Mouse (Mus musculus): Measurements from ENCODE around the gene Gm21188. TPM values are rescaled to one million over a fixed set of nuclear protein-coding genes. Genes with fewer than 3 reads are reported as not detected.
"Not testable (repeated sequence)": the region's sequence is repeated elsewhere in the genome, so short reads cannot be mapped to it uniquely, and the experiment has no call there.

Gm21188 gene
- polyA plus RNA-seq, 1 experiment from 2014 or later = 0.12 TPM

DNA sequence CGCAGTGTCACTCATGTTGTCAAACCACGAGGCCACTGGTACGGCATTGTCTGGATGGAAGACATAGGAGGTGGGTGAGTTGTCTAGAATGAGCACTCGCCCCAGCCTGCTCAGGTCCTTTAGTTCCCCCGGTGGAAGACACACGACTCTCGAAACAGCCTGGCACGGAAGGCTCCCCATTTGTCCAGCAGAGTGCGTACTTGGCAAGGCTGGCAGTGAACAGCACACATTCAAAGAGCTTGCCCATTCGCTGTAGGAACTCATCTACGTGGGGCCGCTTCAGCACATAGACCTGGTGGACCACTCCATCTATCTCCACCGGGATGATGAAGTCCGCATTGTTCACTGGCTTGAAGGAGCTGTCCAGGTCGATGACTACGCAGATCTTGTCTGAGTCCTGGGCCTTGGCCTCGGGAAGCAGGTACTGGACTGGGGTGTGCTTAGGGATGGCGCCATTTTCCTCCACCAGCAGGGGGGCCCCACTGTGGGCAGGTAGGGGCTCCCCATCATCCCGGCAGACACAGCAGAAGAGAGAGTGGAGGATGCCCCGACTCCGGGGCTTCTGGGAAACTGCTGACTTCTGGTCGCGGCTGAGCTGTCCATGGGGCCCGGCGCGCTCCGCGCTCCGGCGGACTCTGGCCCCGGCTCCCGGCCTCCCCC, 36.5 kb downstream of the Gm21188 start:
- ATAC-seq (ENCODE audit: insufficient read depth, low FRiP score); H3K27me3 ChIP-seq (ENCODE audit: control insufficient read depth, insufficient read depth, low read length); H3K27ac ChIP-seq (ENCODE audit: low read length); H3K4me2 ChIP-seq (ENCODE audit: low read depth, low read length); H3K9me3 ChIP-seq (replicated peaks; ENCODE audit: control insufficient read depth, low read length); H3K4me3 ChIP-seq (replicated peaks; ENCODE audit: low read length); H3K4me1 ChIP-seq (ENCODE audit: control insufficient read depth, insufficient read depth, low read length); H3K9ac ChIP-seq (ENCODE audit: low read length); H3K36me3 ChIP-seq (ENCODE audit: control insufficient read depth, insufficient read depth, low read length): not testable (repeated sequence)
- WGBS = 5% methylated on average over 6 of the region's 32 CpGs

DNA sequence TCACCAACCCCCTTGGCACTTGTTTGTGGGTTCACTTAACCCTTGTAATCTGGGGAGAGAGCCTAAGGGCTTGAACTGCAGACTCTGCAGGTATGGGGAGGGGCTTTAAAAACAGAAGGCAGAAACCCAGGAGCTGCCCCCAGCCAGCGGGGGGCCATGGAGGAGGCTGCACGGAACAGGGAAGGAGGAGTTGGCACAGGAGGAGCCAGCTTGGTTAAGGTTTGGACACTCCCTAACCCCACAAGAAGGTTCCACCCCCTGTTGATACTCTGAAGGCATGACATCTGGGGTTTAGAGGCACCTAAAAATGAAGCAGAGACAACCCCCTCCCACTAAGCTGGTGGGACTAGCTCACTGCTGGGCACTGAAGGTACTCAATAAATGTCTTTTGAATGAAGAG, 38.0 kb downstream of the Gm21188 start:
- not testable (repeated sequence) for H3K9ac ChIP-seq (ENCODE audit: low read length); H3K4me2 ChIP-seq (ENCODE audit: low read depth, low read length); H3K4me3 ChIP-seq (replicated peaks; ENCODE audit: low read length); H3K4me1 ChIP-seq (ENCODE audit: control insufficient read depth, insufficient read depth, low read length); H3K9me3 ChIP-seq (replicated peaks; ENCODE audit: control insufficient read depth, low read length); H3K36me3 ChIP-seq (ENCODE audit: control insufficient read depth, insufficient read depth, low read length); H3K27ac ChIP-seq (ENCODE audit: low read length); H3K27me3 ChIP-seq (ENCODE audit: control insufficient read depth, insufficient read depth, low read length)
- peak; percentile 40; the same call in 1 of the 2 replicates for ATAC-seq (ENCODE audit: insufficient read depth, low FRiP score)
- no CpG with 5 or more reads among the region's 2 CpGs for WGBS

DNA sequence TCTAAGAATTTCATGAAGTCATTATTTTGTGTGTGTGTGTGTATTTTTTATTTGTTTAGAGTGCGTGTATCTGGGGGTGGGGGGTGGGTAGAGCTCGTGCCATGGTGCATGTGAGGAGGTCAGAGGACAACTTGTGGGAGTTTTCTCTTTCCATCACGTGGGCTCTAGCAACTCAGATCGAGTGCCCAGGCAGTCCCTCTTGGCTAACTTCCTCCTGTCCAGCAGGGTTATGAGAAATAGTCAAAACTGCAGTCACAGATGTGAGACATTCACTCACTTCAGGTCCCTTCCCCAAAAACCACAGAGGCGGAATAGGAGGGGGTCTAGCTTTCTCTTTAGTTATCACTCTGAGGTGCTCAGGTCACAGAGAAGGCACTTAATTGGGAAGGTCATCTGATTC, 38.5 kb downstream of the Gm21188 start:
- H3K9me3 ChIP-seq (replicated peaks; ENCODE audit: control insufficient read depth, low read length); H3K4me1 ChIP-seq (ENCODE audit: control insufficient read depth, insufficient read depth, low read length); H3K36me3 ChIP-seq (ENCODE audit: control insufficient read depth, insufficient read depth, low read length); ATAC-seq (ENCODE audit: insufficient read depth, low FRiP score); H3K4me2 ChIP-seq (ENCODE audit: low read depth, low read length); H3K27me3 ChIP-seq (ENCODE audit: control insufficient read depth, insufficient read depth, low read length); H3K9ac ChIP-seq (ENCODE audit: low read length); H3K27ac ChIP-seq (ENCODE audit: low read length); H3K4me3 ChIP-seq (replicated peaks; ENCODE audit: low read length): not testable (repeated sequence)
- no CpG with 5 or more reads among the region's 5 CpGs for WGBS

DNA sequence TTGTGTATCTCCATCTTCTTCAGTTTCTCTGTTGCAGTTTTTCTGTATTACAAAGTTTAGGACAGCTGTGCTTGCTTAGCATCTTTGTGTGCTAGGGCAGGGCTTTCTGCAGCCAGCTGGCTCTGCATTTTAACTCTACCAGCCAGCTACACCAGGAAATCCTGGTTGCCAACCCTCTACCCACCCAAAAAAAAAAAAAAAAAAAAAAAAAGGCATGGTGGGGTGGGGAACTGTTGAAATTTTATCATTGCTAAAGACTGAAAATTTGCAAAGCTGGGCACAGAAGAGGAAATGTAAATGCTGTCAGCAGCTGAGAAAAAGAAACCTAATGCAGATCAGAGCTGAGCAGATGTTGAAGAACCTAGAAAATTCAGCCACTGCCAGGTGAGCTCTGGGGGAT, 41.9 kb downstream of the Gm21188 start:
- H3K9me3 ChIP-seq (replicated peaks; ENCODE audit: control insufficient read depth, low read length); H3K27ac ChIP-seq (ENCODE audit: low read length); H3K4me1 ChIP-seq (ENCODE audit: control insufficient read depth, insufficient read depth, low read length); H3K36me3 ChIP-seq (ENCODE audit: control insufficient read depth, insufficient read depth, low read length); H3K9ac ChIP-seq (ENCODE audit: low read length); ATAC-seq (ENCODE audit: insufficient read depth, low FRiP score); H3K27me3 ChIP-seq (ENCODE audit: control insufficient read depth, insufficient read depth, low read length); H3K4me2 ChIP-seq (ENCODE audit: low read depth, low read length); H3K4me3 ChIP-seq (replicated peaks; ENCODE audit: low read length): not testable (repeated sequence)

DNA sequence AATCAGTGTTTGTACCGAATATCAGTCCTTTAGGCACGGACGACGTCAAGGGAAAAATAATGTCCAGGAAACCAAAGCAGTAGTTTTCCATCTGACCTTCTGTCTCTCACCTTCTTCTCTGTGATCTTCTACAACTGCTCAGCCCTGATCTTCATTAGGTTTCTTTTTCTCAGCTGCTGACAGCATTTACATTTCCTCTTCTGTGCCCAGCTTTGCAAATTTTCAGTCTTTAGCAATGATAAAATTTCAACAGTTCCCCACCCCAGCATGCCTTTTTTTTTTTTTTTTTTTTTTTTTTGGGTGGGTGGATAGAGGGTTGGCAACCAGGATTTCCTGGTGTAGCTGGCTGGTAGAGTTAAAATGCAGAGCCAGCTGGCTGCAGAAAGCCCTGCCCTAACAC, 52.8 kb downstream of the Gm21188 start:
- not testable (repeated sequence) for H3K27ac ChIP-seq (ENCODE audit: low read length); H3K36me3 ChIP-seq (ENCODE audit: control insufficient read depth, insufficient read depth, low read length); H3K9me3 ChIP-seq (replicated peaks; ENCODE audit: control insufficient read depth, low read length); H3K27me3 ChIP-seq (ENCODE audit: control insufficient read depth, insufficient read depth, low read length); H3K4me1 ChIP-seq (ENCODE audit: control insufficient read depth, insufficient read depth, low read length); ATAC-seq (ENCODE audit: insufficient read depth, low FRiP score); H3K4me2 ChIP-seq (ENCODE audit: low read depth, low read length); H3K9ac ChIP-seq (ENCODE audit: low read length); H3K4me3 ChIP-seq (replicated peaks; ENCODE audit: low read length)
- WGBS = no CpG with 5 or more reads among the region's 4 CpGs

DNA sequence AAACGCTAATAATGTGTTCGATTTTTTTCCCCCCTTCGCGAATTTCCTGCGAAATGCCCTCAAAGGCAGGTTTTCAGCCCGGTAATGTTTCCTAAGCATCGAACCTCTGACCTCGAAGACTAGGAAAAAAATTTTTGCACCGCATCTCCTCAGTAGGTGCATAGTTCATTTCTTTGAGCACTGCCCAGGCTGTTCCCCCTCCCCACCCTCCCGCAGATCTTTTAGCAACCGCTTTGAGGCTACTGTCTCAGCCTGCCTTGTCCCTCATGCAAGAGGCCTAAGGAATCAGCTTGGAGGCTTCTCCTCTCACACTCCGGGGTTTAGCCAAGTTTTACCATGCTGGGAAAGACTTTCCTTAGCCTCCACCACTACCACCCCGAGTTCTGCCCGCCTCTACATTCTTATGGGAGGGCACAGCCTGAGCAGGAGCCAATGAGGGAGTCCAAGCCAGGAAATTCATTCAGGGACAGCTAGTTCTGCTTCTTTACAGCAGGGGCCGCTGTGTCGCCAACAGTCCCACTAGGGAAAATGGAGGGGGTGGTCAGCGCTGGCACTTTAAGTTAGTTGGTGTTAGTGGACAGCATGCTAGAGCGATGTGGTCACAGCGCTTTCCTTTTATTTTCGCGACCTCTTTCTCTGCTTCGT, 53.4 kb downstream of the Gm21188 start:
- H3K27me3 ChIP-seq (ENCODE audit: control insufficient read depth, insufficient read depth, low read length); H3K27ac ChIP-seq (ENCODE audit: low read length); H3K36me3 ChIP-seq (ENCODE audit: control insufficient read depth, insufficient read depth, low read length); H3K9me3 ChIP-seq (replicated peaks; ENCODE audit: control insufficient read depth, low read length); H3K9ac ChIP-seq (ENCODE audit: low read length); ATAC-seq (ENCODE audit: insufficient read depth, low FRiP score); H3K4me2 ChIP-seq (ENCODE audit: low read depth, low read length); H3K4me1 ChIP-seq (ENCODE audit: control insufficient read depth, insufficient read depth, low read length); H3K4me3 ChIP-seq (replicated peaks; ENCODE audit: low read length): not testable (repeated sequence)
- no CpG with 5 or more reads among the region's 22 CpGs for WGBS

DNA sequence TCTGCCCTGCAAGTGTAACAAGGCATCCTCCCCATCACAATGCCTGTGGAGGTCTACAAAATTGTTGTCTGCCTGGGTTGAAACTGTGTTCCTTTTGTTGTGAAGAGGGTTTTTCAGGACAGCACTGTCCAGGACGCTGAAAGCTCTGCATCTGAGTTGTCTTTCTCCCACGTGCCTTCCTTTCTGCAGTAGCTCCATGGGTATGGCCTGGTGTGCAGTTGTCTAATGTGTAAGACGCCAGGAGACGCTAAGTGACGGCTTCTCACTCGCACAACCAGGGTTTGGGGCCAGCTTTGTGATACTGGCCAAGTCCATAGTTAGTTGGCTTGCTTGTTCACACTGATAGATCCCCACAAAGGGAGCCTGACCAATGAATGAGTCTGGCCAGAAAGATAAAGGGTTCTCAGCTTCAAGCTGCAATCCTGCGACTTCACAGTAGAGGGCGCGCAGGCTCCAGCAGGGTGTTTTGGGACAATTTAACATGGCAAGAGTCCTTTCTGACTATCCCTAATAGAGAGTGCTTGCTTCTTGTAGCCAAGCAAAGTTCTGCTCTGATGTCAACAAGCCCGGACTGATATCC, 60.0 kb downstream of the Gm21188 start:
- H3K27ac ChIP-seq (ENCODE audit: low read length); H3K9ac ChIP-seq (ENCODE audit: low read length); ATAC-seq (ENCODE audit: insufficient read depth, low FRiP score); H3K4me1 ChIP-seq (ENCODE audit: control insufficient read depth, insufficient read depth, low read length); H3K27me3 ChIP-seq (ENCODE audit: control insufficient read depth, insufficient read depth, low read length); H3K4me3 ChIP-seq (replicated peaks; ENCODE audit: low read length); H3K4me2 ChIP-seq (ENCODE audit: low read depth, low read length); H3K36me3 ChIP-seq (ENCODE audit: control insufficient read depth, insufficient read depth, low read length); H3K9me3 ChIP-seq (replicated peaks; ENCODE audit: control insufficient read depth, low read length): not testable (repeated sequence)
- no CpG with 5 or more reads among the region's 10 CpGs for WGBS

DNA sequence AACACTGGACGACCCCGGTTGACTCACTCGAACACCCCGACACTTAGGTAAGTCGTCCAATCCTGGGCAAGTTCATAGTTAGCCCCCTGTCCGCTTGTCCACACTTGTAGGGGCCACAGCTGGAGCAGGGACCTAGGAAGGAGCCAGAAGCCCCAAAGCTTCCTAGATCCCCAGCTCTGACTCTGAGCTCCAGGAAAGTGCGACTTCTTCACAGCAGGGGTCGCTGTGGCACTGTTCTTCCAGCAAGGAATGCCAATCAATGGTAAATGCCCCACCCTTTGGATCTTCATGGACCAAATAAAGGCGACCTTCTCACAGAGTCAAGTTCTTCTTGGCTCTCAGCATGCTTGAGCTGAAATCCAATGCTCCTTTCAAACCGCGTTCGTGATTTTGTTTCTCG, 60.7 kb downstream of the Gm21188 start:
- not testable (repeated sequence) for H3K27ac ChIP-seq (ENCODE audit: low read length); H3K27me3 ChIP-seq (ENCODE audit: control insufficient read depth, insufficient read depth, low read length); H3K4me1 ChIP-seq (ENCODE audit: control insufficient read depth, insufficient read depth, low read length); H3K4me2 ChIP-seq (ENCODE audit: low read depth, low read length); ATAC-seq (ENCODE audit: insufficient read depth, low FRiP score); H3K9me3 ChIP-seq (replicated peaks; ENCODE audit: control insufficient read depth, low read length); H3K36me3 ChIP-seq (ENCODE audit: control insufficient read depth, insufficient read depth, low read length); H3K4me3 ChIP-seq (replicated peaks; ENCODE audit: low read length); H3K9ac ChIP-seq (ENCODE audit: low read length)
- WGBS = no CpG with 5 or more reads among the region's 13 CpGs
